Mouse (Mus musculus): ENCODE results near the gene AI182371. TPM values are rescaled to one million over a fixed set of nuclear protein-coding genes. Genes with fewer than 3 reads are reported as not detected.

AI182371 gene
- polyA plus RNA-seq, 1 experiment from 2014 or later: 0.18 TPM

- WGBS: 91% methylated on average over 9 of the region's 9 CpGs
- H3K27me3 ChIP-seq (replicated peaks; ENCODE audit: control insufficient read depth, insufficient read depth, low read length): no peaks in the 10 kb centered on the region
- no peak overlapping the region for H3K27ac ChIP-seq (ENCODE audit: low read depth)
- ATAC-seq (replicated peaks; ENCODE audit: low FRiP score, low TSS enrichment, low read depth): no peak
- H3K4me2 ChIP-seq (ENCODE audit: low read length): no peak overlapping the region
- H3K9me3 ChIP-seq (ENCODE audit: control insufficient read depth, low read length): no peaks in the 10 kb centered on the region
- H3K36me3 ChIP-seq (ENCODE audit: control insufficient read depth, insufficient read depth, low read length): no peaks in the 10 kb centered on the region
- H3K4me1 ChIP-seq (replicated peaks; ENCODE audit: control insufficient read depth, insufficient read depth, low read length): no peaks in the 10 kb centered on the region
- H3K4me3 ChIP-seq (ENCODE audit: low read depth, low read length): no peak overlapping the region
- no peak overlapping the region for H3K9ac ChIP-seq (ENCODE audit: low read length)
- no peak for DNase-seq (ENCODE audit: low spot score)
Observed at GRCm38 (mm10) chr2:35038580-35039375, 62.6 kb downstream of the AI182371 start.

Other genes with a start within 250 kb of the AI182371 start
- gene Cutal, start 227.1 kb downstream of the AI182371 start, polyA plus RNA-seq (2014; fragmentation: Nextera tagmentation; extraction: Ambion mirVana): 2.2 and 2.8 TPM in 2 replicates
- gene Psmd5, start 226.6 kb downstream of the AI182371 start, polyA plus RNA-seq (2014; fragmentation: Nextera tagmentation; extraction: Ambion mirVana): 111 and 113 TPM in 2 replicates
- gene Phf19, start 187.5 kb downstream of the AI182371 start, polyA plus RNA-seq (2014; fragmentation: Nextera tagmentation; extraction: Ambion mirVana): 7.8 and 8.3 TPM in 2 replicates
- gene Traf1, start 139.8 kb downstream of the AI182371 start, polyA plus RNA-seq (2014; fragmentation: Nextera tagmentation; extraction: Ambion mirVana): 1.7 and 2.4 TPM in 2 replicates
- gene Hc, start 40.1 kb downstream of the AI182371 start, polyA plus RNA-seq (2014; fragmentation: Nextera tagmentation; extraction: Ambion mirVana): 0.22 and 0.27 TPM in 2 replicates
- 27.4 and 33.0 TPM in 2 replicates for gene Cntrl, start 7.9 kb upstream of the AI182371 start, polyA plus RNA-seq (2014; fragmentation: Nextera tagmentation; extraction: Ambion mirVana)
- 258 and 299 TPM in 2 replicates for gene Rab14, start 99.6 kb upstream of the AI182371 start, polyA plus RNA-seq (2014; fragmentation: Nextera tagmentation; extraction: Ambion mirVana)
- gene Gsn, start 154.8 kb upstream of the AI182371 start, polyA plus RNA-seq (2014; fragmentation: Nextera tagmentation; extraction: Ambion mirVana): 190 and 194 TPM in 2 replicates
- gene Stom, start 235.4 kb upstream of the AI182371 start, polyA plus RNA-seq (2014; fragmentation: Nextera tagmentation; extraction: Ambion mirVana): 62.7 and 77.2 TPM in 2 replicates